Mouse (Mus musculus) layer of hippocampus, postnatal 36 days (tissue): ENCODE data around the gene Itgae. TPM values are rescaled to one million over a fixed set of nuclear protein-coding genes. Genes with fewer than 3 reads are reported as not detected.

Experiments
- DNase-seq, 2 experiments: peaks; one replicate each; pipeline ENCODE4 v3.0.0; 2022
- total RNA-seq, 2 experiments: library from RNA; stranded (reverse); gene quantifications; 2 replicates each; pipeline ENCODE4 v1.2.3; 2021

Gene Itgae
- total RNA-seq: under 1 TPM; 0.15 to 0.18 TPM

DNA sequence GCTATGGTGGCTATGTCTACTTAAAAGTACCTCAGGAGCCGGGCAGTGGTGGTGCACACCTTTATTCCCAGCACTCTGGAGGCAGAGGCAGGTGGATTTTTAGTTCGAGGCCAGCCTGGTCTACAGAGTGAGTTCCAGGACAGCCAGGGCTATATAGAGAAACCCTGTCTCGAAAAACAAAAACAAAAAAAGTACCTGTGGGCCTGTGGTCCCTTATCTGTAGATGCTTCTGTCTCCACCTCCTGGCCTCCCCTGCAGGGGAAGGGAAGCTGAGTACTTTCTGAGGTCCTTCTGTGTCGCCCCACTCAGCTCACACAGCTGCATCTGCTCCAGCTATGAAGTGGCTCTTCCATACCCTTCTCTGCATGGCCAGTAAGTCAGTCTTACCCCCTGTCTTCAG lies at the start of gene Itgae:
TSS of gene Itgae (plus strand) at position 301 of the 400 bp plus-strand sequence.
- DNase-seq: no peak

DNA sequence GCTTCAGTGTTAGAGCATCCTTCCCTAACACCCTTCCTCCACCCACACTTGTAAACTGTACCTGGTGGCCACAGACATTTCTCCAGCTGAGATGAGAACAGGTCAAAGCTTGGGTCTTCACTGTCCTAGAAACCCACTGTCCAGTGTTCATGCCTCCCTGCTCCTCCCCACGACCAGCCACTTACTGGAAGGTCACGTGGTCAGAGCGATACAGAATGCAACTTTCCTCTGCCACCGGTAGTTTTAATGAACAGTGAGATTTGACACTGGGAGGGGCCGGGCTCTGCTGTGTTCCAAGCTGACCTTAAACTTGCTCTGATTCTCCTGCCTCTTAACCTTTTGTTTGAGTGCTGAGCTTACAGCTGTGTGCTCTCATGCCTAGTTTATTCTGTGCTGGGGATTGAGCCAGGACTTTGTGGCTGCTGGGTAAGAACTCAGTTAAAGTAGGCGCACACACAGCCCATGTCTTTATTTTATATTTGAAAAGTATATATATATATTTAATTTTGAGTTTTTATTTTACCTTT lies 46.1 kb upstream of the Itgae start:
- DNase-seq: no peak

DNA sequence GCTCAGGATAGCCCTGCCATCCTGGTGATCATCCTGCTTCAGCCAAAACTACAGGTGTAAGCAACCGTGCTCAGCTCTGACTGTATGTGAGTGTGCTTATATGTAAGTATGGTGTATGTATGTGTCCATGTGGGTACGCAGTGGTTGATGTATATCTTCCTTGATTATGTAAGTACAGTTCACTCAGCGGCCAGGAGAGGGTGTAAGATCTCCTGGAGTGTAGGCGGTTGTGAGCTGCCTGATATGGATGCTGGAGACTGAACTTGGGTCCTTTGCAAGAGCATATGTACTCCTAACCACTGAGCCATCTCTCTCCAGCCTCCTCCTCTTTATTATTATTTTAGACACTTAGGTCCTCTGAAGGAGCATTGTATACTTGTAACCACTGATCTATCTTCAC lies 45.6 kb upstream of the Itgae start:
- no peak for DNase-seq

DNA sequence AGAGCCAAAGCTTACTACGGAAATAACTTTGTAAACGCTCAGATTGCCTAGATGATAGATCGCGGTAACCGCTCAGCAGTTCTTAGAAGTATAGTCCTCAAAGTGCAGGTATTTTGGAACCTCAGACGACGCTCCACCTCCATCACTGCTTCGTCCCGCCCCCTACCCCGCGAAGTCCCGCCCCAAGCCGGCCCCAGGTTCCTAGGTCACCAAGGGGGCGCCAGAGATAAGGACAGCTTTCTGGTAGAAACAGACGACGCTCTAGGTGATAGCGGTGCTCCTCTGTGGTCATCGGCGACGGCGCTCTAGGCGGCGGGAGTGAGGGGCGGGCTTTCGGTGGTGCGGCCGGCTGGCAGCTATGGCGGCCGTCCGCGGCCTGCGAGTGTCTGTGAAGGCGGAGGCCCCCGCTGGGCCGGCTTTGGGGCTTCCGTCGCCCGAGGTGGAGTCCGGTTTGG lies 42.8 kb upstream of the Itgae start, which contains the start of gene Ncbp3:
TSS of gene Ncbp3 (plus strand) at position 242 of the 455 bp plus-strand sequence.
- DNase-seq: peak; percentile 95 to 96

DNA sequence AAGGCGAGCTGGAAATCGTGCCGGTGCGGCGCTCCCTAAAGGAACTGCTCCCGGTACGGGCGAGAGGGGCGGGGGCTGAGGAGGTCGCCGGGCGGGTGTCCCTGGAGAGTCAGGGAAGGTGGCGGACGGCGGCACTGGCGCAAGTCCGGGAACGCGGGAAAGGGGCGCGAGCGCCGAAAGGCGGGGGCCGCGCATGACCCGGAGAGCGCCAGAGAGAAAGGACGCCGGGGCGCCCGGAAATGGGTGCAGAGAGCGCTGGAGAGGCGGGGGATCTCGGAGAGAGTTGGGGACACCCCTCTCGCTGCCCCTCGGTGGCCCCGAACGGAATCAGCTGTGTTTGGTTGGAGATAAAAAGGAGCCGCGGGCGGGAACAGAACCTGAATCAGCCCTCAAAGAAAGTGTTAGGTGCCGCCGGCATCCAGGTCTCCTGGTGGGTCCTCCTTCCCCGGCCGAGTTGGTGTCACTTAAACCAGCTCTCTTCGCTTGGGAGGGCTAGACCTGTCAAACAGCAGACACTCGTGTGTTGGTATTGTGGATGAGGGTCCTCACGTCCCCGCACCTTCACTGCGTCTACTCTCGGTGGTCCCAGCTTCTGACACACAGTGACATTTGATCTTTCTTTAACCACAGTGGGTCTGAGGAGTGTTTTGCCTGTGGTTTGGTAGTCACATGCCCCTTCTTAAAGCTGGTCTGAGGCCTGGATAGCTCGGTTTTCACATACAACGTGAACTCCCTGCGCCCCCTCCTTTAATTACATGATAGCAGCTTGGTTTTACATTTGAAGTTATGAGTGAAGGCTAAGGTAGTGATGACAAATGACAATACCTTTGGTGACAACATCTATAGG lies 42.1 kb upstream of the Itgae start:
- DNase-seq: no peak

DNA sequence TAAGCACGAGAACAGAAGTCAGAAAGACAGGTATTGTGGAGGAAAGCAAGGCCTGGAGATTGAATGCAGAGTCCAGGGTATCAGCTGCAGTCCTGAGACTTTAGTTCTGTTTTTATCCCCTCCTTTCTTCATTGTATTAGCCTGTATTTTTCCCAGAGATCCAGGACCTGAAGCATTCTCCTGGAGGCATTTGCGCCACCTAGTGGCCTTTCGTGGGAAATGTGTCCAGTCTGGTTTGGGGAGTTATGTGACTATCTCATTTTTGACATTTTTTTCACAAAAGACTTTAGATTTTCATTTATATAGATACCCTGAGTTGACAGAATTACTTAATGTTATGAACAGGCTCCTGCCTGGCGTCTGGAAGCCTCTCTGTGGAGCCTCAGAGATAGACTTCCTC lies 41.0 kb upstream of the Itgae start:
- DNase-seq: peak; percentile 64 to 77

DNA sequence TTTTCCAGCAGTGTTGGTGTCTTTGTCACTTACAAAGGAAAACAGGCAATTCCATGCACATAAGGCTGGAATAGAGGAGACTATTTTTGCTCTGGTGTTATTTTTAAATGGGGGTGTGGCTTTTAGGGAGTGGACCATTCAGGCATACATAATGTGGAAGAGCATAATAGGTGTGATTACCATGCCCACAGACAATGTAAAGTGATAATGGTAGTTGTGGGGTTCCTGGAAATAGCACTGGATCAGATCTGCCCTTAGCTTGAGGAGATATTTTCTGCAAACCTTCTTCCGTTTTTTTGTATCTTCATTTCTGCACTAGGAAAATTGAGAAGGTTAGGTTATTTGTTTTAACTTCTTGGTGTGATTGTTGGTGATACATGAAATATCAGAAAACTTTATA lies 37.6 kb upstream of the Itgae start:
- no peak for DNase-seq

DNA sequence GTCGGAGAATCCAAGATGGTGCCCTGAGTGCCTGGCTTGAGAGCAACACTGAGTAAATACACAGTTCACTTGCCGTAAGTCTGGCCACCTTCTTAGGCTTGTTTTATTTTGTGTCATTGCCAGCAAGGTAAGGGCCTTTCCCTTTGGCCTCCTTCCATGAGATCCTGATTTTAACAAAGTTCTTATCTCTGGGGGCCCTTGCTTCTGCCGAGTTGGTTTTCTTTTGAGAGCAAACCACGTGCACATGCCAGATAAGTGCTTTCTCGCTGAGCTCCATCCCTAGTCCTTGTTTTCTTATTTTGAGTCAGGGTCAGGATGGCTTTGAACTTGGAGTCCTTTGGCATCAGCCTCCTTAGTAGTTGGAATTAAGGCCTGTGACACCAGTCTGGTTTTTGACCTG lies 32.7 kb upstream of the Itgae start:
- no peak for DNase-seq

DNA sequence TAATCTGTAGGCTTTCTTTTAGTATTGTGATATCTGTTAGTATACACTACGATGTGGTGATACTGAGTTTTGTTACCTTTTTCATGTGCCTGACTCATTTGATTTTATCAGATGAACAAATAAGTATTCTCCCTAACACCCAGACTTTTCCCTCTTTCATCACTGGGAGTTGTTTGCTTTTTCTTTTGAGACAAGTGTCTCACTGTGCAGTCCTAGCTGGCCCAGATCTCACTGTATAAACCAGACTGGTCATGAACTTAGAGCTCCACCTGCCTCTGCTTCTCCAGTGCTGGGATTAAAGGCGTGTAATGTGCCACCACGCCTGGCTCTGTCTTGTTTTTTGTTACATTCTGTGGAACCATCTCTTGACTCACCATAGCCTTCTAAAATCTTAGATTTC lies 30.8 kb upstream of the Itgae start:
- no peak for DNase-seq

DNA sequence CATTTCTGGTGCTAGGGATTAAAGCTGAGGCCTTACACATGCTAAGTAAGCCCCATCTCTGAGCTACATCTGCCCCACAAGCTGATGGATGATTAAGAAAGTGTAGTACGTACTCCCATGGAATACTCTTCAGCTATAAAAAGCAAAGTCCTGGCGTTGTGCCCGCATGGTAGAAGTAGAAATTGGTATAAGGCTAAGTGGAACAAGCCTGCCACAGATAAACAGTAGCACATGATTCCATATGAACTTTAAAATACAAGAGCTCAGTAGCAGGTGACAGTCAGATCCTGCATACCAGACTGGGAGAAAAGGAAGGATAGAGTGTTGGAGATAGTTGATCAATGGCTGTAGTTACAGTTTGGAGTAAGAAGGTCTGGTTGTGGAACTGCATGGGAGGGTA lies 29.0 kb upstream of the Itgae start:
- no peak for DNase-seq

DNA sequence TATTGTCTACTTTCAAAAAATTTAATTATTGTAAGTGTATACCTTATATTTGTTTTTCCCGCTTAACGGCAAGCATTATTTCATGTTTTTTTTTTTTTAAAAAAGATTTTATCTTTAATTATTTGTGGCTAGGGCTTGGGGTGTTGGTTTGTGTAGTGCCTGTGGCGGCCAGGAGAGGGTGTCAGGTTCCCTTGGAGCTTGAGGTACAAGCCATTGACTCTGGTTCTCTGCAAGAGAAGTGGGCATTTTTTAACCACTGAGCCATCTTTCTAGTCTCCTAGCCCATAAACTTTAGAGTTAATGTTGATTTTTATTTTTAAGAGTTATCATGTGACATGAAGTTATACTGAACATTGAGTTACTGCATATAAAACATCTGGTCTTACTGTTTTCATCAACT lies 18.5 kb upstream of the Itgae start:
- DNase-seq: peak in 1 of 2 experiments; percentile 29

DNA sequence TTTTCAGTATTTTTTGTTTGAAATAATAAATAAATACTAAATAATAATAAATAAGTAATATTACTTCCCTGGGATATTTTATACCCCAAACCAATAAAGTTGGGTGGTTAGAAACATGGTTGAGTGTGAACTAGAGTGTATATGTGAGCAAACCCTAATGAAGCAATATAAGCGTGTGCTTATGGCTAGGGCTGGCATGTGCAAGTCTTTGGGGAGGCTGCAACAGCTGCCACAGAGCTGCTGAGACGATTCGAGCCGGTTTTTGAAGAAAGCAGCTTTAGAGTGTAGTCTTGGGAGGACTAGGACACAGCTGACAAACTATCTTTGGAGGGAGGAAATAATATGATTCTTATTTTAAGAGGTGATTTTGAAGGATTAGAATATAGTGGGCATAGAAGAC lies 14.1 kb upstream of the Itgae start:
- no peak for DNase-seq

DNA sequence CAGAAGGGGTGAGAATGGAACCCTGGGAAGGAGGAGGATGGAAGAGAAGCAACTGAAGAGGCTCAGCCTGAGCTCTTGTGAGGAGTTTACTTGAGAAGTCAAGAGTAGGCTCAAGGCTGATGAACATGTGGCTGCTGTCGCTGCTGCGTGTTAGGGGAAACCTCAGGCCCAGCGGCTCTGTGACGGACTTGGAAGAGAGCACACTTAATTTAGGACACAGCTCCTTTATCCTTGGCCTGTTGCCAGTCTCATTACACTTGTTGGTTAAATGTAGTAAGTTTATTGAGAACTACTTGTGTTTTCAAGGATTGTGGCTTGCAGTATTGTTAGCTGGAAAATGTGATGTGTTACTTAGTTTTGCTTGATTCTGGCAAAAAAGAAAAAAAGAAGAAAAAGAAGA lies 13.7 kb upstream of the Itgae start:
- DNase-seq: no peak

DNA sequence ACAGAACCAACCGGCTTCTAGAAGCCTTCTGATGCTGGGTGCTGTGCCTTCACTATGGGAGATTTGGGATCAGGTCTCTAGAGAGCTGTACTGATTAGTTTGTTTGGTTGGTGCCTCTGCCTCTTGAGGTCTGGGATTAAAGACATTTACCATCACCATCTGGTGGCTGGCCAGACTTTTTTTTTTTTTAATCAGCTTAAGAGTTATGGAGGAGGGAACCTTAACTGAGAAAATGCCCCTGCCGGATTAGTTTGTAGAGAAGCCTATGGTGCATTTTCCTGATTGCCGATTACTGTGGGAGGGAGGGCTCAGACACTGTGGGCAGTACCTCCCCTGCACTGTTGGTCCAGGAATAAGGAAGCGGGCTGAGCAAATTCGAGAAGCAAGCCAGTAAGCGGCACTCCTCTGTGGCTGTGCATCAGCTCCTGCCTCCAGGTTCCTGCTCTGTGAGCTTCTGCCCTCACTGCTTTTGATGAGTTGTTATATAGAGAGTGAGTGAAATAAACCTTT lies 13.1 kb upstream of the Itgae start:
- no peak for DNase-seq

DNA sequence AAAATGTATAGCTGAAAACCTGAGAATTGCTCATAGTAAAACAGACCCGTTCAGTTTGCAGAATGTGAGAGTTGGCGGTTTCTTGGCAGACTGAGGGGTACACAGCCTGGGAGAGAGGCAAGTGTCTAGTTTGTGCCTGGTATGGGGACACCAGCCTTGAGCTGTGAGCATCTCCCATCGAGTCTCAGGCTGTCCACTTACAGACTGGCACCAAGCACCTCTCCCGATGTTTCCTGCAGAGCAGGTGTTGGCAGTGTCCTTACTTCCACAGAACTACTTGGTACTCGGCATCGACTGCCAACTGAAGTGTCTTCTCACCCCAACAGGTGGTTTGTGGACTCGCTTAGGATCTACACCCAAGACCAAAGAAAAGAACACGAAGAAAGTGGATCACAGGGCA lies 11.8 kb upstream of the Itgae start:
- no peak for DNase-seq

DNA sequence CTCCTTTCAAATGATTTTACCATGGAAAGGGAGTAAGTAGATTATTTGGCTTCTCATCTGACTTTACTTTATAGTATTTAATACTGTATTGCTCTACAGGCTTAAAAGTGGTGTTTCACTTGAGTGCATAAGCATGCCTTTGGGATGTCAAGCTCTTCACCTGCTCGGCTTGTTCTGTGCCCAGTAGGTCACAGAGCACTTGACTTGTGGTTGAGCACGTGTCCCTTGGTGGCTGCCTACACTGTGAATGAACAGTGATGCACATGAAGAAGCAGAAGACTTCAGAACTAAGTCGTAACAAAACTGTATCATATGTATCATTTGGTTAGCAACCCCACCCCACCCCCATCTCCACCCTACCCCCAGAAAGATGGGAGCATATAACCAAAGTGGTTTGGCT lies 10.1 kb upstream of the Itgae start:
- DNase-seq: no peak

DNA sequence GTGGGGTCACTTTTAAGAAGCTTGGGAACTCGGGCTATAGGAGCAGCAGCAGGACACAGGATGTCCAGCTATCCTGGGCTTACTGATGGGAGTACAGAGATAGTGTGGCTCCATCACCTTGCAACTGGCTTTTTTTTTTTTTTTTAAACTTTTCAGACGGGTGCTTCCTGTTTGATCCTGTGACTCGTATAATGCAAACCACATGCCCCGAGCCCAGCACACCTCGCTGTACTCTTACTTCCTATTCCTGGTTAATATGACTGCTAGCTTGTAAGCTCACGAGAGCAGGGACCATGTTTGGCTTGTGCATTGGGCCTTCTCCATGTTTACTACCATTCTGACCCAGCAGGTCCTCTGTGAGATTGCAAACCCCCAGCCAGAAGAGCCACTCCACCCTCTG lies 6.1 kb upstream of the Itgae start:
- no peak for DNase-seq

DNA sequence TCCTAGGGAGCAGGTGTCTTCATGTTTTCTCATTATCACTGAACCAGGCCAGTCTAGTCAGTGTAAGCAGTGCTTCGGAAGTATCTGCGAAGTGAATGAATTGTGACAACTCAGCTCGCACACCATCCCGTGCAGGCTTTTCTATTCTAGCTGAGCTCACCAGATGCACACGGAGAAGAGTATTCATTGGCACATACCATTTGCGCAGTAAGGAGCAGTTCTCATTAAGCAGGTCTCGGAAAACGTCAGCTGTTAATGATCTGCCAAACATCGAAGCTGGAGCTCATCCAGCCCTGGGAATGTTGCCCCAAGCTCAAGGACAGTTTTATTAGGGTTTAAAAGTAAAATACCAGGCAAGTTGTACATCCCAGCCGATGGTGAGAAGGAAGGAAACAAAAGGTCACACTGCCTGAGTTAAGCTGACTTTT lies 5.6 kb upstream of the Itgae start:
- DNase-seq: peak; percentile 36 to 47

DNA sequence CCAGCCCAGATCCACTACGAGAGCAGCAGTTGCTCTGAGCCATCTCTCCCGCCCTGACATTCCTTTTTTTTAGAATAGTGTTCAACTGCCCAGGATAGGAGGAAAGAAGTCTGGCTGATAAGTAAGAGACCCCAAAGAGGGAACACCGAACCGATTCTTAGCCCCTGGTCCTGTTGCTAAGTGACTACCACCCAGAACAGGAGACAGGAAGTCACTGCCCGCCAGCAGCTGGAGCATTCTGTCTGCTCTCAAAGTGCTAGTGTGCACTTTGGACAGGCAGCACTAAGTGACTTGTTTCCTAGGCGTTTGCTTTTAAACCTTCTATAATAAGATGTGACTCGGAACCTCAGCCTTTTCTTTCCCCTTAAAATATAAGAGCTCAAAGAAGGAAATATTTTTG lies 5.0 kb upstream of the Itgae start:
- DNase-seq: no peak

DNA sequence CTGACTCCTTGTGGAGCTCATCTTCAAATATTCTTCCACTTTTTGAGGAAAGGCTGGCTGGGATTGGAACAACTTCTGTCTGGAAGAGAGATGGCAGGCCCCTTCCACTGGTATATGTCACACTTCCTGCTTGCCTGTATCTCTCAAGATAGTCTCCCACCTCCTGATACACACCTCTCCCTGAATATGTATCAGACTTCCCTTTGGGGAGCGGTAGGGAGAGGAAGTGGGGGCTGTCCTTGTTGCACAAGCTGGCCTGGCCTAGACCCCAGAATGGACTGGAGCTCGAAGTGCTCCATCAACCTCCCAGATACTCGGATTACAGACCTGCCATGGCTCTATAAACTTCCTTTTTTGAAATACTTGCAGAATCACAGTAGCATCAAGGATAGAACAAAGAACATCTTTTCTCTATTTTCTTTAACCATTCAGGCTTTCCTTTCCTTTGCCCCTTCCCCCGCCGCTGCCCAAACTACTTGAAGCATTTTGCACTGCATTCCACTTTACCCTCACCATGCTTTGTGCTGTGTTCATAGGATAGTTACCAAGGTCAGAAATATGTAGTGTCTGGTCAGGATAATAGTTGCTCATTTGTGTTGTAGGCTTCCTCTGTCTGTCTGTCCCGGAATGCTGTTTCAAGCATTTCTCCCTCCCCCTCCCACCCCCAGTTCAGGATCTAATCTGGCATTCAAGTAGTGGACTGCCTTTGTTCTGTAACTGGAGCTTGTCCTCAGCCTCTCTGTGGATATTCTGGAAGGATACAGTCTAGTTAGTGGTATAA lies 2.5 kb upstream of the Itgae start:
- no peak for DNase-seq

DNA sequence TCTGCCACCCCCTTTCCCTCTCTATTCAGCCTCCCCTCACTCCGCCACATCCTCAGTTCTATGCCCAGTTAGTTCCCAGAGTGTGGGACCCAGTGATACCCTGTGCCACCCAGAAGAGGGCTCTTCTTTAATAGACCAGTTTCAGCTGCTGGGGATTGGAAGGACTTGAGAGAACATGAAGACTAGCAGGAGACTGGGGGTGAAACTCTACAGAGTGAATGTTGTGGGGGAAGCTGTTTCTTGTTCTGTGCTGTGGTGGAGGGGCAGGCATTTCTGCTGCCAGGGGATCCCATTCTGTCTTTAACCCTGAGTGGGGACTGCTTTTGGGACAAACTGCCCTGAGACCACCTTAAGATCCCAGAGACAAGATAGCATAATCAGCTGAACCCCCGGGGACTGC lies 443 bp downstream of the Itgae start:
- no peak for DNase-seq

DNA sequence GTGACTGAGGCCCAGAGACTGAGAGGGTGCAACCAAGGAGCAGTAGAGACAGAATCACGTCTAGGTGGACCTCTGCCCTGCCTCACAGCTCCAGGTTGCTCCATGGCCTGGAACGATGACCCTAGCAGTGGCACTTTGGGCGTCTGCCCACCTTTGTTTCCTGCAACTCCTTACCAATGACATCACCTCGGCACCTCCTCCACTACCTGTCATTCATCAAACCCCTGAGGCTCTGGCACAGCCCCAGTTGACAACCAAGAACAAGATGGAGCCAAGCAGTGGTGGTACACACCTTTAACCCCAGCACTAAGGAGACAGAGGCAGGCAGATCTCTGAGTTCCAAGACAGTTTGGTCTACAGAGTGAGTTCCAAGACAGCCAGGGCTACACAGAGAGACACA lies 1.7 kb downstream of the Itgae start:
- DNase-seq: no peak

DNA sequence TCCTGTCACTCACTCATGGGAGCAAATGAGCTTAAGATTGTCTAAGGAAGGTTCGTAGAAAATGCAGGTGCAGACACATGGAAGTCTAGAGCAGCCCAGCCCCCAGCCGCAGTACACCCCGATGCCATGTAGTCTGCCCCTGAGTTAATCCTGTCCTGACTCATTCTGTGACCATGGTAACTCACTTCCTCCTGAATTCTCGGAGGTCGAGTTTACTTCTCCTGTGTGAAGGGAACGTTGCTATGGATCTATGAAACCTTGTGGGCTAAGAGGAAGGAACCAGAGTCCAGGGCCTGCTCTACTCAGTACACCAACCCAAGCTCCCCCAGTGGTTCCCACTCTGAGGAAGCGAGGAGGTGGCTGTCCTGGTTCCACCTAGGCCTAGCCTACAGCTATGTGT lies 2.5 kb downstream of the Itgae start:
- DNase-seq: no peak
